ENCODE assay signal across 8 mouse cellular contexts in the genomic region with DNA sequence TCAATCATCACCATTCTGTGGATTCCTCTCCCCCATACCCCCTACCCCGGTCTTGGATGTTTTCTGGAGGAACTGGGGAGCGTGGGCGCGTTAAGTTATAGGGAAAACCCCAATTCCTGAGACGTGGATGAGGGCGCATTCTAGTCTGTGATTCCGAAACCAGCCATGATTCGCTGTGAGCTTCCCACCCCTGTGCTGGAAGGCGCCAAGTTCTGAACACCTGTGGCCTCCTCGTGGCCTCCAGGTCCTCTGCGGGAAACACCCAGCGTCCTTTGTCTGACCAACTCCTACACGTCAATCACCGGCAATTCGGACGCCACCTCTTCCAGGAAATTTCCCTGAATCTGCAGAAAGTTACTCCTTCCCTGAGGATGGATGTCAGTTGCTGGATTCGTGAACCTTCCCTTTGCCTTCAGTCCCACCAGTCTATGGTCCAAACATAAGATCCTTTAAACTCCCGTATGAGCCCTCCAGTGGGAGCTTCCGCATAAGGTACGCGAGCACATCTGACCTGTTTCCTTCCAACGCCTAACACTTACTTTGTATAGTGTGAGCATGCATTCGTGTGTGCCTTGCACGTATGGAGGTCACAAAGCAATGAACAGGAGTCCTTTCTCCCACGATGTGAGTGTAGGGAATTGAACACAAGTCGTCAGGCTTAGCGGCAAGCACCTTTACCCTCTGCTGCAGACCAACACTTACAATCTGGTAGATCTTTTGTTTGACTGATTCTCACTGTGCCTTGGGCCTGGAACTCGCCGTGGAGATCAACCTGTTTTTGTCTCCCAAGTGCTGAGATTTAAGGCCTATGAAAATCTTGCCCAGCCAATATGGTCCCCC. TPM values are rescaled to one million over a fixed set of nuclear protein-coding genes. Genes with fewer than 3 reads are reported as not detected.
DNase-seq lines count a peak whose midpoint lies in the region; ATAC-seq and TF ChIP-seq lines count a peak whose summit lies in the region.

No protein-coding gene starts in this region.

- TF ChIP-seq CTCF in lung, adult 2 months (IDR thresholded peaks at IDR 0.05; ENCODE audit: insufficient read depth, low read length) = no peak
- TF ChIP-seq CTCF in olfactory bulb, adult 2 months (IDR thresholded peaks at IDR 0.05; ENCODE audit: insufficient read depth, low read depth, low read length) = no peak

- no peaks in the 10 kb centered on the region for H3K27me3 ChIP-seq in embryonic facial prominence, embryonic 15.5 days
- H3K27me3 ChIP-seq in limb, embryonic 13.5 days = no peaks in the 10 kb centered on the region

- peak; percentile 66; the same call in 1 of the 2 replicates for TF ChIP-seq POLR2A in lung, adult 2 months (IDR thresholded peaks at IDR 0.05; ENCODE audit: borderline replicate concordance, extremely low read depth, low read depth, low read length)
- no peak for TF ChIP-seq POLR2A in olfactory bulb, adult 2 months (IDR thresholded peaks at IDR 0.05; ENCODE audit: insufficient read depth, low read depth, low read length)

- no peak; the same call in 1 of the 2 replicates for ATAC-seq in embryonic facial prominence, embryonic 15.5 days (ENCODE audit: insufficient number of reproducible peaks, low FRiP score, low TSS enrichment, low read depth)
- peak; percentile 6; the same call in 1 of the 2 replicates for ATAC-seq in limb, embryonic 13.5 days (ENCODE audit: low FRiP score, low read depth)

- WGBS in lung, adult 2 months = under 1% methylated on average over 29 of the region's 29 CpGs
- under 1% methylated on average over 29 of the region's 29 CpGs for WGBS in embryonic facial prominence, embryonic 15.5 days
- under 1% methylated on average over 29 of the region's 29 CpGs for WGBS in limb, embryonic 13.5 days
- WGBS in olfactory bulb, adult 2 months = under 1% methylated on average over 29 of the region's 29 CpGs

- H3K9me3 ChIP-seq in embryonic facial prominence, embryonic 15.5 days (replicated peaks) = no peaks in the 10 kb centered on the region
- no peaks in the 10 kb centered on the region for H3K9me3 ChIP-seq in limb, embryonic 13.5 days

- H3K4me1 ChIP-seq in lung, adult 2 months (ENCODE audit: control insufficient read depth, insufficient read depth, low read length) = peaks cover 5% of the 10 kb centered on the region
- H3K4me1 ChIP-seq in embryonic facial prominence, embryonic 15.5 days = peaks cover 37% of the 10 kb centered on the region
- H3K4me1 ChIP-seq in limb, embryonic 13.5 days = peaks cover 36% of the 10 kb centered on the region
- H3K4me1 ChIP-seq in olfactory bulb, adult 2 months (ENCODE audit: control insufficient read depth, insufficient read depth, low read length) = peaks cover 20% of the 10 kb centered on the region

- H3K4me3 ChIP-seq in lung, adult 2 months (replicated peaks; ENCODE audit: extremely low read depth, low read depth, low read length) = peak overlapping the region; percentile 72
- H3K4me3 ChIP-seq in embryonic facial prominence, embryonic 15.5 days (replicated peaks) = peak overlapping the region; percentile 98
- H3K4me3 ChIP-seq in limb, embryonic 13.5 days = peak overlapping the region; percentile 60
- H3K4me3 ChIP-seq in olfactory bulb, adult 2 months (ENCODE audit: insufficient read depth, low read depth, low read length) = peak overlapping the region; percentile 65

- no peak for DNase-seq in lung, adult 2 months
- DNase-seq in lung, postnatal 10 days = no peak
- no peak for DNase-seq in left cerebral cortex, adult 11 months (ENCODE audit: low spot score)
- no peak for DNase-seq in kidney, postnatal 25 days
- no peak for DNase-seq in cerebellum, adult 11-12 months

- peak overlapping the region; percentile 96 for H3K27ac ChIP-seq in embryonic facial prominence, embryonic 15.5 days (replicated peaks)
- H3K27ac ChIP-seq in limb, embryonic 13.5 days = peak overlapping the region; percentile 98
- peak overlapping the region; percentile 86 for H3K27ac ChIP-seq in olfactory bulb, adult 2 months (ENCODE audit: insufficient read depth, low read depth, low read length)

- peak overlapping the region; percentile 68 for H3K4me2 ChIP-seq in embryonic facial prominence, embryonic 15.5 days (replicated peaks)
- H3K4me2 ChIP-seq in limb, embryonic 13.5 days (replicated peaks) = peak overlapping the region; percentile 74

- H3K36me3 ChIP-seq in embryonic facial prominence, embryonic 15.5 days = peaks cover 24% of the 10 kb centered on the region
- H3K36me3 ChIP-seq in limb, embryonic 13.5 days = peaks cover 48% of the 10 kb centered on the region

- peak overlapping the region; percentile 69 for H3K9ac ChIP-seq in embryonic facial prominence, embryonic 15.5 days
- peak overlapping the region; percentile 86 for H3K9ac ChIP-seq in limb, embryonic 13.5 days

RNA-seq across cellular contexts. Expression of gene Prmt1, which starts 0.7 kb away (rescaled TPM):
- 71.0 and 97.7 TPM in 2 replicates for polyA plus RNA-seq in lung, adult 2 months (2012; rRNA removed)
- 455 and 479 TPM in 2 replicates for polyA plus RNA-seq in embryonic facial prominence, embryonic 15.5 days (2015; fragmentation: Nextera tagmentation; extraction: Ambion mirVana)
- polyA plus RNA-seq in limb, embryonic 13.5 days (2015; fragmentation: Nextera tagmentation; extraction: Ambion mirVana) = 670 and 703 TPM in 2 replicates
- polyA plus RNA-seq in olfactory bulb, adult 2 months (2012; ENCODE audit: insufficient read depth, insufficient read length, low replicate concordance, missing spikeins) = not detected in 2 replicates

RNA-seq across cellular contexts. Expression of gene Irf3, which starts 10.3 kb away (rescaled TPM):
- 125 and 130 TPM in 2 replicates for polyA plus RNA-seq in lung, adult 2 months (2012; rRNA removed)
- polyA plus RNA-seq in embryonic facial prominence, embryonic 15.5 days (2015; fragmentation: Nextera tagmentation; extraction: Ambion mirVana) = 109 and 110 TPM in 2 replicates
- polyA plus RNA-seq in limb, embryonic 13.5 days (2015; fragmentation: Nextera tagmentation; extraction: Ambion mirVana) = 94.6 and 96.8 TPM in 2 replicates
- not detected in 2 replicates for polyA plus RNA-seq in olfactory bulb, adult 2 months (2012; ENCODE audit: insufficient read depth, insufficient read length, low replicate concordance, missing spikeins)

RNA-seq across cellular contexts. Expression of gene Bcl2l12, which starts 11.4 kb away (rescaled TPM):
- polyA plus RNA-seq in lung, adult 2 months (2012; rRNA removed) = 37.1 and 38.3 TPM in 2 replicates
- polyA plus RNA-seq in embryonic facial prominence, embryonic 15.5 days (2015; fragmentation: Nextera tagmentation; extraction: Ambion mirVana) = 59.1 and 67.7 TPM in 2 replicates
- 77.3 and 78.4 TPM in 2 replicates for polyA plus RNA-seq in limb, embryonic 13.5 days (2015; fragmentation: Nextera tagmentation; extraction: Ambion mirVana)
- polyA plus RNA-seq in olfactory bulb, adult 2 months (2012; ENCODE audit: insufficient read depth, insufficient read length, low replicate concordance, missing spikeins) = not detected in 2 replicates

RNA-seq across cellular contexts. Expression of gene Cpt1c, which starts 12.4 kb away (rescaled TPM):
- polyA plus RNA-seq in lung, adult 2 months (2012; rRNA removed) = 20.7 and 21.0 TPM in 2 replicates
- 30.0 and 35.8 TPM in 2 replicates for polyA plus RNA-seq in embryonic facial prominence, embryonic 15.5 days (2015; fragmentation: Nextera tagmentation; extraction: Ambion mirVana)
- polyA plus RNA-seq in limb, embryonic 13.5 days (2015; fragmentation: Nextera tagmentation; extraction: Ambion mirVana) = 33.9 and 35.0 TPM in 2 replicates
- polyA plus RNA-seq in olfactory bulb, adult 2 months (2012; ENCODE audit: insufficient read depth, insufficient read length, low replicate concordance, missing spikeins) = not detected in 2 replicates

RNA-seq across cellular contexts. Expression of gene Scaf1, which starts 29.1 kb away (rescaled TPM):
- polyA plus RNA-seq in lung, adult 2 months (2012; rRNA removed) = 76.2 and 76.8 TPM in 2 replicates
- 40.7 and 41.9 TPM in 2 replicates for polyA plus RNA-seq in embryonic facial prominence, embryonic 15.5 days (2015; fragmentation: Nextera tagmentation; extraction: Ambion mirVana)
- 38.6 and 40.7 TPM in 2 replicates for polyA plus RNA-seq in limb, embryonic 13.5 days (2015; fragmentation: Nextera tagmentation; extraction: Ambion mirVana)
- polyA plus RNA-seq in olfactory bulb, adult 2 months (2012; ENCODE audit: insufficient read depth, insufficient read length, low replicate concordance, missing spikeins) = not detected in 2 replicates
